In the genomic region with DNA sequence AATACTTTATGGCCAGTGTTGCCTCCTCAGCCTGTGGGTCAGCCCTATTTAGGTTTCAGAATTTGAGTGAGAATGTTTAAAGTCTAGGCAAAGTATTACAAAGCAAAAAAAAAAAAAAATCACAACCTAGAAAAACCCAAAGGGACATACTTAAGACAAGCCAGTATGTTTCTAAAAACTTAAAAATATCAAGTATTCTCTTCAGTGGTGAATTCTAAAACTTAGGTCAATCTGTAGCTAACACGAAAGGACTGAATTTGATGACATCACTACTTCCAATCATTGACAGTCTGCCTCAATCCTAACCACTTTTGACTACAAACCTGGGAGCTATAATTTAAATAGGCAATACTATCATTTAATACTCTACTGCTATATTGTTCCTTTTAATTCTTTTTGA, we compare ENCODE assay signal across 25 mouse cellular contexts. TPM values are rescaled to one million over a fixed set of nuclear protein-coding genes. Genes with fewer than 3 reads are reported as not detected.
"Had no signal": no experiment of that assay in that cellular context is flagged by ENCODE, and none has a peak within 500 bp of the region (broad histone marks: within the 10 kb centered on the region; RNA-seq: fewer than 3 reads in every experiment).

No protein-coding gene starts in this region.

- H3K27me3 ChIP-seq: neural tube, embryonic 12.5 days; neural tube, embryonic 13.5 days; neural tube, embryonic 15.5 days; stomach, embryonic 15.5 days had no signal

- H3K4me2 ChIP-seq: neural tube, embryonic 12.5 days; neural tube, embryonic 13.5 days; neural tube, embryonic 15.5 days; stomach, embryonic 15.5 days had no signal

- H3K9ac ChIP-seq: neural tube, embryonic 12.5 days; neural tube, embryonic 13.5 days; neural tube, embryonic 15.5 days; stomach, embryonic 15.5 days had no signal

- H3K27ac ChIP-seq: neural tube, embryonic 12.5 days; neural tube, embryonic 13.5 days; neural tube, embryonic 15.5 days; stomach, embryonic 15.5 days; stomach, postnatal 0 days had no signal

- H3K4me3 ChIP-seq: neural tube, embryonic 12.5 days; neural tube, embryonic 13.5 days; neural tube, embryonic 15.5 days; stomach, embryonic 15.5 days had no signal

- H3K9me3 ChIP-seq: neural tube, embryonic 12.5 days; neural tube, embryonic 13.5 days; neural tube, embryonic 15.5 days; stomach, embryonic 15.5 days had no signal

- H3K4me1 ChIP-seq: neural tube, embryonic 12.5 days had no signal

- DNase-seq: retina, postnatal 1 day; right cerebral cortex, adult 18-20 months; right cerebral cortex, postnatal 14 days; right cerebral cortex, postnatal 25 days; right cerebral cortex, postnatal 4 days; spleen, adult 18-20 months; thymus, adult 18-20 months; thymus, adult 2 months; thymus, postnatal 14 days; thymus, postnatal 25 days; thymus, postnatal 36 days; thymus, postnatal 4 days had no signal

RNA-seq across cellular contexts. Expression of gene Fgf18, which starts 5.8 kb away (rescaled TPM):
- total RNA-seq: neutrophil, adult 5-6 weeks had no signal
- polyA plus RNA-seq: small intestine, adult 2 months had no signal

RNA-seq across cellular contexts. Expression of gene Tlx3, which starts 50.4 kb away (rescaled TPM):
- total RNA-seq: neutrophil, adult 5-6 weeks had no signal
- polyA plus RNA-seq: small intestine, adult 2 months; spleen, adult 2 months; stomach, embryonic 14.5 days; stomach, embryonic 16.5 days; stomach, postnatal 0 days; testis, adult 2 months; thymus, postnatal 0 days; urinary bladder, adult 2 months had no signal
